Mouse (Mus musculus) thymus, adult 18-20 months (tissue): ENCODE measurements around the gene Psme4.

ENCODE experiments used
- DNase-seq, 2 experiments: peaks; one replicate each; pipeline ENCODE4 v3.0.0; 2022; ENCODE audit warnings: mixed read lengths in 2 of 2

Gene Psme4

GRCm38 (mm10) chr11:30786230-30786983, 14.9 kb downstream of the Psme4 start:
- DNase-seq = no peak

DNA sequence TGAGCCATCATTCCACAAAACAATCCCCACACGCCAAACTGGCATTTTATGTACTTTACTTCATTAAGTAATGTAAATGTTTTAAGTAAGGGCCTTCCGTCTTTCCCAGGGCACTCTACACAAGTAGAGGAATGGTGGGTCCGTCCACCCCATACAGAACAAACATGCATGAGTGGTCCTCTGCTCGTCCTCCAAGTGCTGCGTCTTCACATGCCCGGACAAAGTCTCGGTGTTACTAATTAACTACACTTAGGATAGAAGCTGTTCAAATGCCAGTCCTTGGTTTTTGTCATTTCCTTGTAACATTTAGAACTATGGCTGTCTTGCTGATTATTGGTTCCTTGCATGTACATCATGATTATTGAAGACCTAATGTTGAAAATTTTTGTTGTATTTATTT, 21.2 kb downstream of the Psme4 start:
- DNase-seq = no peak

DNA sequence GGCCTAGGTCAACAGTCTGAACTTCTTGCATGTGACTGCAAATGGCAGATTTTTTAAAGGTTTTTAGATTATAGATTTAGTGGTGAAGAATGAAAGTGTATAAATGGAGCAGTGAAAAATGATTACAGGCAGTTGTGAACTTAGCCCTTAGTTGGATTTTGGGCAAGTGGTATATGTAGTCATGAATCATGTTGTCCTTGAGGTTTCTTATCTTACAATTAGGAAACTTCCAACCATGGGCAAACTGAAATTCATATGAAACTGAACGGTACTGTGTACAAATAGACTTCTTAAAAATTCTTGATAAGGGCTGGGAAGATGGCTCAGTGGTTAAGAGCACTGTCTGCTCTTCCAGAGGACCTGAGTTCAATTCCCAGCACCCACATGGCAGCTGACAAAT, 22.2 kb downstream of the Psme4 start:
- no peak for DNase-seq

DNA sequence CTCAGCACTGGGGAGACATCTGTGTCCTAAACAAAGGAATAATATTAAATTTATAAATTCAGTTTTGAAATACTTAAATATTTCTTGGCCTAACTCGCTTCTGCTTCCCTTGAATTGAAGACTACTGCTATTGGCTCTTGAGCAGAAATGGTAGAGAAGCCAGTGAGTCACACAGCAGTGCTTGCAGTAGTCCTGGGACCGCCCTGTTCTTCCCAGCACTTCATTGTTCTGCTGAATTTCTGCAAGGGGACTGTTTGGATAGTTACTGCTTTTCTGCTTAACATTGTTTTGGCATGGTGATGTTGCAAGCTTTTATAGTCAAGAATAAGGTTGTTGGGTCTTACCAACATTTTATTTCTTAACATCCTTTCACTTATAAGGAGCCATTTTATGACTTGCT, 25.7 kb downstream of the Psme4 start:
- no peak for DNase-seq

- DNase-seq = no peak
These were observed 28.0 kb downstream of the Psme4 start for GRCm38 (mm10) chr11:30799496-30799895.

GRCm38 (mm10) chr11:30800091-30800490, 28.6 kb downstream of the Psme4 start:
- DNase-seq = no peak

DNA sequence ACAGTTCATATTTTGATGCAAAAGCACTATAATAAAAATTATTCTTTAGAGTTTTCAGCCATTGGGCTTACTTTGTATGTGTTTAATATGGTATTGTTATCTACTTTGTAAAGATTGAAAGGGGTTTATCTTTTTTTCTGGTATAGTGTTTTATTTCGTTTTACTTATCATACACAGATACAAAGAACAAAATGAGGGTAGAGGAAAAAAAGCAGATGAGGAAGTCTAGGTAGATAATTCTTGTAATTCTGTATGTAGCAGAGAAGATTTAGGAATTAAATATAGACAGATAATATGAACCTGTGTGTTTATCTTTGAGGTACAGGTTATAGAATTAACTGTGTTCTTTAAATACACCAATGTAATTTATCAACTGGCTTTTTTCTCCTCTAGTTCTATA, 30.9 kb downstream of the Psme4 start:
- DNase-seq = no peak

DNA sequence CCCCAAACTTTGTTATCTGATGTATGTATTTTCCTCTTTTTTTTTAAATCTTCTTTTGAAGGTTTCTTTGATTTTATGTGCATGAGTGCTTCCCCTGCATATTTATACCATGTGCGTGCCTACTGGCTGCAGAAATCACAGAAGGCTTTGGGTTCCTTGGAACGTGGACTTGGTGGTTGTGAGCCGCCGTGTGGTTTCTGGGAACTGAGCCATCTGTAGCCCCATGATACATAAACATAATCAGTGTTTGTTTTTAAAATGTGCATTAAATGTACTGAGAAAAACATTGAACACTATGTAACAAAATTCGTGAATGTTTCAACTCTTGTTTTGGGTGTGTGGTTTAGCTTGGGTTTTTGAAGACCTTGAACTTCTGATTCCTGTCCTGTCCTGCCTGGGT, 49.6 kb downstream of the Psme4 start:
- no peak for DNase-seq

DNA sequence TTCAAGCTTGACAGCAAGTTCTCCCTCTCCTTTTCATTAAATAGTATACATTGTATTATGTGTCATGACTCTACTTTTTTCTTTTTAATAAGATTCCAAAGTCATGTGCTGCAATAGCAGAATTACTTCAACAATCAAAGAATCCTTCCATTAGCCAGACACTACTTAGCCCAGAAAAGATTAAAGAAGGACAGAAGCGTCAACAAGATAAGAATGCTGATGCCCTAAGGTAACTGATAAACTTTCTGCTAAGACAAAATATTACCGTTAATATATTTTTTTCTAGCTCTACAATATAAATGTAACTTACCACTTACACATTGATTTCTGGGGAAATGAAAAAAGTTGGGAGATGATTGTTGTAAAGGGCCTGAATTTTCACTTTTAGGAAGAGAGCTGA, 67.3 kb downstream of the Psme4 start:
- no peak for DNase-seq

- no peak for DNase-seq
These were observed 72.8 kb downstream of the Psme4 start for GRCm38 (mm10) chr11:30844355-30844754.

GRCm38 (mm10) chr11:30872425-30872824, 100.9 kb downstream of the Psme4 start:
- DNase-seq = no peak

DNA sequence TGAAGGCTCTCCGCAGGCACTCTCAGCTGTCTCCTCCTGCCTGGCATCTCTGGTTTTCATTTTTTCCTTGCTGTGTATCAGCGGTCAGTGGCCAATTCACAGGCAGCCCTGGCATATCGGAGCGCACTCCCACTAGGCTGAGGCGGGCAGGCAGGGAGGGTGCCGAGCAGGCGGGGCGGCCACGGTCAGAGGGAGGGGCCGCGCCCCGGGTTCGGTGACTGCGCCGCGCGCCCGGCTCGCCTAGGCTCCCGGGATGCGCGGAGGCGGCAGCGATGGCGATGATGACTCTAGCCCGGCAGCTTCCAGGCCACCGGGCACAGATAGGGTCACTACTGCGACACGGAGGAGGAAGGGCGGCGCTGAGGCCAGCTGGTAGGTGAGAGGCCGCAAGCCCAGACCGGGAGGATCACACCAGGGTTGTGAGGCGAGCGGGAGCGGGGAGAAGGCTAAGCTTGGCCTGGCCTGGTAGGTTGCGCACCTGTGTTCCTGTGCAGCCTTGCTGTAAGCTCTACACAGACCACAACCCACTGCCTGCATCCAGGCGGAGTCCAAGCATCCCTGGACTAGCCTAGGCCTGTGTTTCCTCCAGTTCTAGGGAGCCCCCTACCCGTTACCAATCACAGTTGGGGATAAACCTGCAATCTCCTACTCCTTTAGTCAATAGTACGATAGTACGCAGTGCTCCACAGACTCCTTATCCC, 113.8 kb downstream of the Psme4 start, which contains the start of the genes Gpr75 and Asb3:
Gene Gpr75, plus strand, starts transcription at position 188 of the 701 bp plus-strand sequence.
Gene Asb3, plus strand, starts transcription at position 246 of the 701 bp plus-strand sequence.
- DNase-seq = no peak

DNA sequence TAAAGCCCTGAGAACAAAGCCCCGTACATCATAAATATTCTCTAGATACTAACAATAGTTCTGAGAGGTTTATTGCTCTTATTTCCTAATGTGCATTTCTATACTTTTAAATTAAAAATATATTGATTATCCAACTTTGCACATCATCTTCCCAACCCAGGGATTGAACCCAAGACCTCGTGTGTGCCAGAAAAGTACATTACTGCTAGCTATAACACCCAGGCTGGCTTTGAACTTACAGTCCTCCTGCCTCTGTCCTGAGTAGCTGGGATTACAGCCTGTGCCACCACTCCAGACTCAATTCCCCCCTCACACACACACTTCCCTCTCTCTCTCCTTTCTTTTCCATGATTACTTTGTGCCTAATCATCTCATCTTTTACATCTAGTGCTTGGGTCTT, 116.6 kb downstream of the Psme4 start:
- DNase-seq = no peak

DNA sequence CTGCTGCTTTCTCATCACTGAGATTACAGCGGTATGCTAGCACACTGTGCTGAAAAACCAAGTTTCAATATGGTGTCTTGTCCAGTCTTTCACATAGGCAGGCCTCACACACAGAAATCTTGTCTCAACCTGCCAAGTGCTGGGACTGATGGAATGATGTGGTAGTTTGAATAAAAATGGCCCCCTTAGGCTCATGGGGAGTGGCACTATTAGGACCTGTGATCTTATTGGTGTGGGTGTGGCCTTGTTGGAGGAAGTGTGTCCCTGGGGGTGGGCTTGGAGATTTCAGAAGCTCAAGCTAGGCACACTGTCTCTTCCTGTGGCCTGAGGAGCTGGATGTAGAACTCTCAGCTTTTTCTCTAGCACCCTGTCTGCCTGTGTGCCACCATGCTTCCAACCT, 124.7 kb downstream of the Psme4 start:
- DNase-seq = no peak

DNA sequence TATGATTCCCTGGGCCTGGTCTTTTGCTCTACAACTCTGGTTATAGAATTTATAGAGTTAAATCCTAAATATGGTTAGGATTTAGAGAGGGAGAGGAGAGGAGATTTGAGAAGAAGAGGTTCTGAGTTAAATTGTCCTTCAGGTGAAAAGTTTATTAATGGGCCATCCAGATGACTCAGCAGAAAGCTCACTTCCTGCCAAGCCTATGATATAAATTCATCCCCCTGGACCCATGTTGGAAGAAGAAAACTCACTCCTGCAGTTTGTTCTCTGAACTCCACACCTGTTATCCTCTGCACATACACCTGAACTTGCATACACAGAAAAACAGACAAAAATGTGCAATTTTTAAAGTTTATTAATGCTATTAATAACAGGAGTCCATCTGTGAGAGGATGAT, 127.8 kb downstream of the Psme4 start:
- no peak for DNase-seq

DNA sequence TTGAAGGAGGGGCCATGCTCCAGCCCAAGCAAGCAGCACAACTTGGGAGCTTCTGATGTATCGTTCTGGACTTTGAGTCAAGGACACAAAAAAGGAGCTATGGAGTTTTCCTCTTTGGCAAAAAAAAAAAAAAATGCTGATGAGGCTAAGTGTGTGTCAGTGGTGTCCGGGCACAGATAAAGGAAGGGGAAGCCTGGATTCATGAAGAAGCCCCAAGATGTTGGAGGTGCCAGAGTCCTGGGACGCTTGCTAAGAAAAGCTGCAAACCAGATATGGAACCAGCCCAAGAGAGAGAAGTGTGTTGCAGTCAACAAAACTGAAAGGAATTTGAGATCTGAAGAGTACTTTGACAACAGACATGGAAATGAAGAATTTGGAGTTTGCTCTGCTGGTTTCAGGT, 140.8 kb downstream of the Psme4 start:
- no peak for DNase-seq

DNA sequence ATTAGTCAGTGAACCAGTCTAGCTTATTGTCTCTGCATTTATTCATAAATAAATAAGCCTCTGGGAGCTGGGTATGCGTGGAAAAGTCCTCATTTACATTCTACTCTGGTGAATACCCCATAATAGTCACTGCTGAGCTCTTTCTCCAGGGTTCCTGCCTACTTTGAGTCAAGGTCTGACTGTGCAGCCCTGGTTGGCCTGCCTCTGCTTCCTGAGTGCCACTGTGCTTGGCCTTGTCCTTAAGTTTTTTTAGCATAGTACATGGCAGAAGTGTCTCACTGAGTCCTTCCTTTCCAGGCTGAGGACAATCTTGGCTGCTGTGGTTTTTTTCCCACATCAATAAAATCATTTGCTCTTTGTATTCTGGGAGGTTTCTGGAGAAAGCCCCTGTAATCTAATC, 149.1 kb downstream of the Psme4 start:
- no peak for DNase-seq

DNA sequence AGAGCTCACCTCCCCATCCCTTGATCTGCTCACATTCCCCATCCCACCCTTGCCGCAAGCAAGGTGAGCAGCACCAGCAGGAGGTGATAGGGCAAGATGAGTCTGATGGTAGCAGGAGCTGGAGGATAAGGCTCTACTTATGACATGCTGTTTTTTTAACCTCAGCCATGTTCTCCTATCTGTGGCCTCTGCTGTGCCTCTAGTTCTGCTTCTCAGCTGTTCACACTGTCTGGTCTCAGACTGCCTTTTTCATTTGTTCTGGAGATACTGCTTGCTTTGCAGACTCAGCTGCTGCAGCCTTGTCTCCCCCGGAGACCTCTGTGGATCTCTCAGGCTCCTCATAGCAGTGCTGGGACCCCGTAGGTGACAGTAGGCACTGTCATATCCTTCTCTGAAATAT, 151.8 kb downstream of the Psme4 start:
- no peak for DNase-seq

GRCm38 (mm10) chr11:30928079-30928478, 156.6 kb downstream of the Psme4 start:
- DNase-seq = no peak

DNA sequence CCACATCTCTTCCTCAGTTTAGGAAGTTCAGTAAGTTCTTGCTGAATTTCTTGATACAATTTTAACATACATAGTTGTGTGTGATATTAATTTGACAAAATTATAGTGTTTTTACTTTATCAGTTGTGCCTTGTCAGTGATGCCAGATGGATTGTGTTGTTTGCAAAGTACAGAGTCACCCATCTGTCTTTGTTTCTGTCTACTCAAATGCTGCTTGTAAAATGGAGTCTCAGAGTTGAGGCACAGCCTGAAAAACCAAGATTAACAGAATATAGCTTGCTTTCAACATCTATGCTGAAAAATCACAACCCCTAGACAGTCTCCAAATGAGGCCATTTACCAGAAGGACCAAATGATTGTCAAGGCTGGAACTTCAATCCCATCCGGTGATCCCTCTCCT, 157.0 kb downstream of the Psme4 start:
- no peak for DNase-seq
